Mouse (Mus musculus) neural tube, embryonic 15.5 days (tissue): ENCODE data around the gene Gstm2. TPM values are rescaled to one million over a fixed set of nuclear protein-coding genes. Genes with fewer than 3 reads are reported as not detected.

Source experiments
- ATAC-seq: fragments of 200-750 bp; cut with Nextera tagmentation; 2 replicates; pipeline ENCODE4 v1.8.0; 2017; ENCODE audit warnings: mild to moderate bottlenecking, moderate TSS enrichment, moderate library complexity; ENCODE audit not compliant: low FRiP score
- H3K27ac ChIP-seq: fragments of 300-500 bp; sonication (generic); replicated peaks from 2 replicates; pipeline ENCODE4 v1.5.1; 2015; ENCODE audit warnings: mild to moderate bottlenecking, inconsistent platforms
- H3K27me3 ChIP-seq: fragments of 300-500 bp; sonication (generic); replicated peaks from 2 replicates; pipeline ENCODE4 v1.6.1; 2015; ENCODE audit warnings: inconsistent platforms
- H3K36me3 ChIP-seq: fragments of 300-500 bp; sonication (generic); 2 replicates; pipeline ENCODE4 v1.6.1; 2015; ENCODE audit warnings: inconsistent platforms
- H3K4me1 ChIP-seq: fragments of 300-500 bp; sonication (generic); 2 replicates; pipeline ENCODE4 v1.6.1; 2015; ENCODE audit warnings: inconsistent platforms
- H3K4me2 ChIP-seq: fragments of 300-500 bp; sonication (generic); 2 replicates; pipeline ENCODE4 v1.6.1; 2015; ENCODE audit warnings: inconsistent platforms, mild to moderate bottlenecking, moderate library complexity
- H3K4me3 ChIP-seq: fragments of 300-500 bp; sonication (generic); replicated peaks from 2 replicates; pipeline ENCODE4 v1.5.1; 2015; ENCODE audit warnings: mild to moderate bottlenecking, inconsistent platforms
- H3K9ac ChIP-seq: fragments of 300-500 bp; sonication (generic); replicated peaks from 2 replicates; pipeline ENCODE4 v1.6.1; 2015; ENCODE audit warnings: mild to moderate bottlenecking, inconsistent platforms
- H3K9me3 ChIP-seq: fragments of 300-500 bp; sonication (generic); replicated peaks from 2 replicates; pipeline ENCODE4 v1.6.1; 2016; ENCODE audit warnings: inconsistent platforms
- WGBS: fragments of 180-500 bp; shearing (Covaris S2); methylation state at CpG from one replicate; pipeline ENCODE4 v1.1.7; 2015; ENCODE audit warnings: mixed read lengths; 5-methylcytosine and 5-hydroxymethylcytosine counted together
- polyA plus RNA-seq: library from polyadenylated mRNA; unstranded; fragments of >200 nt; fragmentation: Nextera tagmentation; extraction: Ambion mirVana; gene quantifications from 2 replicates; pipeline ENCODE4 v1.2.1, GENCODE M21; 2015

Gstm2 gene
- polyA plus RNA-seq, 1 experiment from 2014 or later = 7.4 TPM

GRCm38 (mm10) chr3:107939830-107940229 lies 46.4 kb downstream of the Gstm2 start:
- Histone ChIP-seq H3K4me3 (no peak overlapping the region), H3K4me1 (peaks cover 20% of the 10 kb centered on the region; the same call in 1 of the 2 replicates), H3K27ac (no peak overlapping the region), H3K4me2 (no peak overlapping the region), H3K27me3 (0 out of 2 replicates have a peak, but pooled peaks cover 3% of the 10 kb centered on the region), H3K36me3 (no peaks in the 10 kb centered on the region), H3K9ac (no peak overlapping the region), H3K9me3 (no peaks in the 10 kb centered on the region)
- ATAC-seq = no peak
- 54% methylated on average over 4 of the region's 4 CpGs for WGBS

GRCm38 (mm10) chr3:107939403-107939802 lies 46.9 kb downstream of the Gstm2 start:
- no peak overlapping the region for H3K9ac ChIP-seq
- no peaks in the 10 kb centered on the region for H3K9me3 ChIP-seq
- 52% methylated on average over 3 of the region's 3 CpGs for WGBS
- 0 out of 2 replicates have a peak, but pooled peaks cover 3% of the 10 kb centered on the region for H3K27me3 ChIP-seq
- H3K36me3 ChIP-seq = no peaks in the 10 kb centered on the region
- no peak overlapping the region for H3K4me2 ChIP-seq
- no peak overlapping the region for H3K27ac ChIP-seq
- ATAC-seq = no peak
- H3K4me1 ChIP-seq = peaks cover 20% of the 10 kb centered on the region; the same call in 1 of the 2 replicates
- H3K4me3 ChIP-seq = no peak overlapping the region

- no peak overlapping the region for H3K9ac ChIP-seq
- H3K27me3 ChIP-seq = 0 out of 2 replicates have a peak, but pooled peaks cover 3% of the 10 kb centered on the region
- 71% methylated on average over 3 of the region's 3 CpGs for WGBS
- no peak for ATAC-seq
- peaks cover 17% of the 10 kb centered on the region for H3K4me1 ChIP-seq
- H3K27ac ChIP-seq = no peak overlapping the region
- no peak overlapping the region for H3K4me3 ChIP-seq
- H3K4me2 ChIP-seq = no peak overlapping the region
- H3K36me3 ChIP-seq = no peaks in the 10 kb centered on the region
- H3K9me3 ChIP-seq = no peaks in the 10 kb centered on the region
These were observed 50.4 kb downstream of the Gstm2 start for GRCm38 (mm10) chr3:107935888-107936287.

- H3K4me2 ChIP-seq = no peak overlapping the region
- H3K4me3 ChIP-seq = no peak overlapping the region
- H3K27me3 ChIP-seq = 0 out of 2 replicates have a peak, but pooled peaks cover 3% of the 10 kb centered on the region
- 89% methylated on average over 3 of the region's 3 CpGs for WGBS
- no peak overlapping the region for H3K27ac ChIP-seq
- peaks cover 21% of the 10 kb centered on the region for H3K4me1 ChIP-seq
- no peaks in the 10 kb centered on the region for H3K9me3 ChIP-seq
- H3K9ac ChIP-seq = no peak overlapping the region
- no peaks in the 10 kb centered on the region for H3K36me3 ChIP-seq
- no peak for ATAC-seq
These were observed 51.0 kb downstream of the Gstm2 start for GRCm38 (mm10) chr3:107935268-107935667.

- 0 out of 2 replicates have a peak, but pooled peaks cover 3% of the 10 kb centered on the region for H3K27me3 ChIP-seq
- H3K9ac ChIP-seq = no peak overlapping the region
- no peaks in the 10 kb centered on the region for H3K9me3 ChIP-seq
- peak overlapping the region; percentile 45 for H3K27ac ChIP-seq
- H3K4me3 ChIP-seq = no peak overlapping the region
- H3K4me1 ChIP-seq = peaks cover 31% of the 10 kb centered on the region
- no peaks in the 10 kb centered on the region for H3K36me3 ChIP-seq
- 63% methylated on average over 6 of the region's 6 CpGs for WGBS
- ATAC-seq = peak; percentile 36; the same call in 1 of the 2 replicates
- no peak overlapping the region for H3K4me2 ChIP-seq
These were observed 54.1 kb downstream of the Gstm2 start for GRCm38 (mm10) chr3:107932128-107932527.

Other genes with a start within 250 kb of the Gstm2 start
- gene Csf1, start 226.0 kb downstream of the Gstm2 start, polyA plus RNA-seq = 7.8 and 8.4 TPM in 2 replicates
- gene Eps8l3, start 109.2 kb downstream of the Gstm2 start, polyA plus RNA-seq = 6.3 TPM in 1 of 2 replicates, not detected in the other
- 222 and 263 TPM in 2 replicates for gene Gstm5, start 90.6 kb downstream of the Gstm2 start, polyA plus RNA-seq
- gene Gstm7, start 54.6 kb downstream of the Gstm2 start, polyA plus RNA-seq = 42.2 and 50.6 TPM in 2 replicates
- 9.0 and 10.6 TPM in 2 replicates for gene Gstm6, start 42.7 kb downstream of the Gstm2 start, polyA plus RNA-seq
- 2.7 TPM in 1 of 2 replicates, not detected in the other for gene Gstm3, start 17.2 kb downstream of the Gstm2 start, polyA plus RNA-seq
- 161 and 189 TPM in 2 replicates for gene Gstm1, start 31.5 kb upstream of the Gstm2 start, polyA plus RNA-seq
- 19.1 and 21.0 TPM in 2 replicates for gene Gstm4, start 58.4 kb upstream of the Gstm2 start, polyA plus RNA-seq
- 64.1 and 66.9 TPM in 2 replicates for gene Ampd2, start 100.2 kb upstream of the Gstm2 start, polyA plus RNA-seq
- gene Gnat2, start 106.3 kb upstream of the Gstm2 start, polyA plus RNA-seq = 0.13 and 0.43 TPM in 2 replicates
- 103 and 121 TPM in 2 replicates for gene Gnai3, start 159.7 kb upstream of the Gstm2 start, polyA plus RNA-seq
- 6.1 and 7.7 TPM in 2 replicates for gene Gpr61, start 168.4 kb upstream of the Gstm2 start, polyA plus RNA-seq
- gene Amigo1, start 199.9 kb upstream of the Gstm2 start, polyA plus RNA-seq = 10.2 and 14.4 TPM in 2 replicates
- 3.1 TPM in 2 replicates for gene Cyb561d1, start 214.8 kb upstream of the Gstm2 start, polyA plus RNA-seq
- gene Atxn7l2, start 224.5 kb upstream of the Gstm2 start, polyA plus RNA-seq = 18.4 and 21.2 TPM in 2 replicates
- 0.38 and 0.52 TPM in 2 replicates for gene Sypl2, start 240.2 kb upstream of the Gstm2 start, polyA plus RNA-seq